Mouse (Mus musculus) liver, adult 2 months (tissue): ENCODE data around the gene Stxbp6.

Experiments used
- CTCF ChIP-seq: fragments of 200-500 bp; IDR thresholded peaks from 2 replicates; pipeline ENCODE4 v1.5.1; 2011; ENCODE audit warnings: low read depth, low read length, control low read depth
- POLR2A ChIP-seq: fragments of 200-500 bp; IDR thresholded peaks from 2 replicates; pipeline ENCODE4 v1.6.1; 2011; ENCODE audit warnings: low read length, control low read depth; ENCODE audit not compliant: insufficient read depth; ENCODE audit errors: extremely low read depth

DNA sequence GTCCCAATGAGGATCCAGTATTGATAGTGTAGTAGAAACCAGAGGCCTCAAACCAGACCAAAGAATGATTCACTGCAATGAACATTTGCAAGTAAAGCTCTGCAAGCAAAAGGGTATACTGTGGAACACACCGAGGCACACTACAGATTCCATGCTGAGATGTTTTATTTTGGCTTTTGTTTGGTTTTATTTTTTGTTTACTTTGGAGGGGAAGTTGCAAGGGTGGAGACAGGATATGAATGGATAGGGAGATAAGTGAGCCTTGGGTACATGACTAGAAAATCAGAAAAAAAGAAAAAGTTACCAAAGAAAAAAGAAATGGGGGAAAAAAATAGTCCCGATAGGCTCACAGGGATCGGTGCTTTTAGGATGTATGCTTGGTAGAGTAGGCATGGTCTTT, 117.0 kb downstream of the Stxbp6 start:
- TF ChIP-seq POLR2A: no peak
- TF ChIP-seq CTCF: no peak
